Mouse (Mus musculus) heart, embryonic 15.5 days (tissue): ENCODE results near the gene Ptpa. TPM values are rescaled to one million over a fixed set of nuclear protein-coding genes. Genes with fewer than 3 reads are reported as not detected.

Source experiments
- ATAC-seq: fragments of 200-750 bp; cut with Nextera tagmentation; replicated peaks from 2 replicates; pipeline ENCODE4 v1.8.0; 2017; ENCODE audit warnings: low read depth, moderate TSS enrichment; ENCODE audit not compliant: insufficient number of reproducible peaks, insufficient read depth, low FRiP score
- H3K27ac ChIP-seq: fragments of 300-500 bp; sonication (generic); 2 replicates; pipeline ENCODE4 v1.5.1; 2015; ENCODE audit warnings: mild to moderate bottlenecking, inconsistent platforms
- H3K27me3 ChIP-seq: fragments of 300-500 bp; sonication (generic); 2 replicates; pipeline ENCODE4 v1.6.1; 2015; ENCODE audit warnings: inconsistent platforms
- H3K36me3 ChIP-seq: fragments of 300-500 bp; sonication (generic); 2 replicates; pipeline ENCODE4 v1.6.1; 2015; ENCODE audit warnings: mild to moderate bottlenecking, inconsistent platforms
- H3K4me1 ChIP-seq: fragments of 300-500 bp; sonication (generic); replicated peaks from 2 replicates; pipeline ENCODE4 v1.6.1; 2015; ENCODE audit warnings: inconsistent platforms
- H3K4me2 ChIP-seq: fragments of 300-500 bp; sonication (generic); 2 replicates; pipeline ENCODE4 v1.6.1; 2015; ENCODE audit warnings: inconsistent platforms, mild to moderate bottlenecking, moderate library complexity
- H3K4me3 ChIP-seq: fragments of 300-500 bp; sonication (generic); 2 replicates; pipeline ENCODE4 v1.5.1; 2015; ENCODE audit warnings: mild to moderate bottlenecking, inconsistent platforms
- H3K9ac ChIP-seq: fragments of 300-500 bp; sonication (generic); 2 replicates; pipeline ENCODE4 v1.6.1; 2015; ENCODE audit warnings: mild to moderate bottlenecking, inconsistent platforms
- H3K9me3 ChIP-seq: fragments of 300-500 bp; sonication (generic); replicated peaks from 2 replicates; pipeline ENCODE4 v1.6.1; 2016; ENCODE audit warnings: inconsistent platforms
- WGBS: fragments of 180-500 bp; shearing (Covaris S2); methylation state at CpG from one replicate; pipeline ENCODE4 v1.1.7; 2015; ENCODE audit warnings: mixed read lengths; 5-methylcytosine and 5-hydroxymethylcytosine counted together
- polyA plus RNA-seq: library from polyadenylated mRNA; unstranded; fragments of >200 nt; fragmentation: Nextera tagmentation; extraction: Ambion mirVana; gene quantifications from 2 replicates; pipeline ENCODE4 v1.2.1, GENCODE M21; 2015

The Ptpa gene
- polyA plus RNA-seq, 1 experiment from 2014 or later, result 102 TPM

DNA sequence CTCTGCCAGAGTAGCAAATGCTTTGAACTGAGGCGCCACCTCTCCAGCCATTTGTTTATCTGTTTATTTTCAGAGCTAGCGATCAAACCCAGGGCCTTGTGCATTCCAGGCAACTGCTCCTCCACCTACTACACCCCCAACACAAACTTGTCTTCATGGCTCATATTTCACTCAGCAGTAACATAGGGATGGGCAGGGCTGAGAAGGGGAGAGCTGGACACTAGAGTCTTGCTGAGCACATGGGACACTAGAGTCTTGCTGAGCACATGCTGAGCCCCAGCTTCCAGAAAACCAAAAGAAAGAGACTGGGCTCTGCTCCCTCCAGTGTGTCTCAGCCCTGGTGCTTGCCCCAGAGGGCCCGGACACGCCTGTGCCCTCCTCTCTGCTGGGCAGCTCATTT is 50.9 kb downstream of the Ptpa start:
- Histone ChIP-seq H3K36me3 (no peaks in the 10 kb centered on the region), H3K9ac (no peak overlapping the region), H3K4me3 (no peak overlapping the region), H3K4me2 (no peak overlapping the region), H3K27ac (no peak overlapping the region), H3K4me1 (peaks cover 53% of the 10 kb centered on the region), H3K27me3 (no peaks in the 10 kb centered on the region), H3K9me3 (no peaks in the 10 kb centered on the region)
- 52% methylated on average over 4 of the region's 4 CpGs for WGBS
- no peak for ATAC-seq

DNA sequence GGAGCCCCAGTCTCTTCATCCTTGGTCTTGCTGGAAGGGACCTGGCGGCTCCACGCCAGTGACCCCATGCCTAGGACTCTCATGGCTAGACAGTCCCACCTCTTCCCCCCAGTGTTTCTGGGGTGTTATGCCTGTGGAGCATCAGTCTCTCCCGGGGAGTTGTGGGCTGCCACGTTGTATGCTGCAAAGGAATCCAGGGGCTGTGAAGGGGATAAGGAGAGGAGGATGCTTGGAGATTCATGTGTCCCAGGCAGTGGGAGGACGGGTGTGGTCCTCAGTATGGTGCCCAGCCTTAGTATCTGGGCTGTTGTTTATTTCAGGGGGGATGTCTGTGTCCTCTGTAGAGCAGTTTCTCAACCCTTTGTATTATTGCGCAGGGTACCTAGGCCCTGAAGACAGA is 53.2 kb downstream of the Ptpa start:
- WGBS, result 68% methylated on average over 6 of the region's 6 CpGs
- peaks cover 40% of the 10 kb centered on the region for H3K4me1 ChIP-seq
- H3K4me2 ChIP-seq, result peak overlapping the region; percentile 93; the same call in 1 of the 2 replicates
- no peak for ATAC-seq
- no peaks in the 10 kb centered on the region for H3K36me3 ChIP-seq
- H3K9ac ChIP-seq, result no peak overlapping the region; the same call in 1 of the 2 replicates
- no peaks in the 10 kb centered on the region for H3K27me3 ChIP-seq
- no peak overlapping the region for H3K27ac ChIP-seq
- no peaks in the 10 kb centered on the region for H3K9me3 ChIP-seq
- H3K4me3 ChIP-seq, result no peak overlapping the region

DNA sequence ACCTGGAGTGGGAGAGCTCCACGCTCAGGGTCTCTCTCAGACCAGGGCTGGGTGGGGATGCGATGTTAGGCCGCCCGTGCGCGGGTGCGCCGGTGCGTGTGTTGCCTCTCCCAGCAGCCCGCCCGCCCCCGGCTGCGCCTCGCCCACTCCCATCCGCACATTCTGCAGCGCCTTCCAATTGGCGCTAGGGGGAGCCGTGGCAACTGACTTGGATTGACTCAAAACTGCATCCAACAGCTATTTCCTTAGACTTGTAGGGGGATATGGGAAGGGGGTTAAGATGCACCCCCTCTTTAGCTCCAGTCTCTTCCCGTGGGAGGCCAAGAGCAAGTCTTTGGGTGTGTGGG is 53.9 kb downstream of the Ptpa start:
- Histone ChIP-seq H3K9ac (peak overlapping the region; percentile 69), H3K27me3 (0 out of 2 replicates have a peak, but pooled peaks cover under 1% of the 10 kb centered on the region), H3K4me3 (peak overlapping the region; percentile 88), H3K9me3 (no peaks in the 10 kb centered on the region), H3K36me3 (no peaks in the 10 kb centered on the region), H3K4me2 (peak overlapping the region; percentile 93), H3K27ac (peak overlapping the region; percentile 93), H3K4me1 (peaks cover 41% of the 10 kb centered on the region)
- ATAC-seq, result 0 out of 2 replicates have a peak, but pooled peaks have one; percentile 0
- WGBS, result under 1% methylated on average over 18 of the region's 19 CpGs

DNA sequence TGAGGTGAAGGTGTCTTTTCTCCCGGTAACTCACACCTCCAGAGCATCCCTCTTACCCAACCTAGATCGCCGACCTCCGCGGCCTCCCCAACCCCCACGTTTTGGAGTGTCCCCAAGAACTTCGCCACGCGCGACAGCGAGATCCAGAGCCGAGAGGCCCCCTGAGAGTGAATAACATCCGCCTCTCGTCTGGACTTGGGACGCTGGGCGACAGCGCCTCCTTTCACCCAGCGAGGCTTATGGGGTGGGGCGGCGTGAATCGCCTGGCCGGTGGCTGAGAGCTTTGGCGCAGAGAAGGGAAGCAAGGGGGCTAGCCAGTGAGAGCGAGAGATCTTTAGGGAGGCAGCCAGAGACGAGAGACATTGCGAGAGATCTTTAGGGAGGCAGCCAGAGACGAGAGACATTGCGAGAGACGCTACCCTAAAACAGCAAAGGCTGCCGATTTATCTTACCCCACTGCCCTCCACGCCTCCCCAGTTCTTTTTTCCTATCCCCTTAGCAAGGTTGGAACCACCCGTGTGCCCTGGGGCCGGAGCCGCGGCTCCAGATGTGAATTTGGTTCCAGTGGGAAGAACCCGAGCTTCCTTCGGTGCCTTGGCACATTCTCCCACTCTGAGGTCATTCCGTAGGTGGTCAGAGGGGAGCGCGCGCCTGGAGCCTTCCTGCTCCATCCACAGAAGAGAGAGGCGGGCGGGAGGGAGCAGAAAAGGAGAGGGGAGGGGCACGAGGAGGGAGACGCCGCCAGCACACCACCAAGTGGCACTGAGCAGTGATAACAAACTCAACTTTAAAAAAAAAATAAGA is 54.5 kb downstream of the Ptpa start:
- Histone ChIP-seq H3K4me3 (peak overlapping the region; percentile 88), H3K9ac (peak overlapping the region; percentile 69), H3K4me1 (peaks cover 45% of the 10 kb centered on the region), H3K27ac (peak overlapping the region; percentile 93), H3K36me3 (no peaks in the 10 kb centered on the region), H3K9me3 (no peaks in the 10 kb centered on the region), H3K27me3 (0 out of 2 replicates have a peak, but pooled peaks cover 7% of the 10 kb centered on the region), H3K4me2 (peak overlapping the region; percentile 93)
- WGBS, result under 1% methylated on average over 46 of the region's 46 CpGs
- no peak for ATAC-seq

DNA sequence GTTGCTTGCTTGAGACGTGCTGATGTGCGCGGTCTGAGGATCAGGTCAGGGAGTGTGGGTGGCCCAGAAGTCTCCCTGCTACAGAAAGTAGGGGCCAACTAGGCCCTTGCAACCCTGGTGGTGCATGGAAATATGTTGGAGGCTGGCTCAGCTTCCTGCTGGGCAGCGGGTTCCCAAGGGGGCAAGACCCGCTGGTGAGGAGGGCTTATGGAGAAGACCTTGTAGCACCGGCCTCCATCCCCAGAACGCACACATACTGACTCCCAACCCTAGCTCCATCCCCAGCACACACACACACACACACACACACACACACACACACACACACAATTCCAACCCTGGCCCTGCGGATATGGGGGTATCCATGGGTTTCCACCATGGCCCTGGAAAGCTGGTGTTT is 55.2 kb downstream of the Ptpa start:
- Histone ChIP-seq H3K4me2 (peak overlapping the region; percentile 93), H3K27ac (peak overlapping the region; percentile 93), H3K36me3 (no peaks in the 10 kb centered on the region), H3K4me1 (peaks cover 45% of the 10 kb centered on the region), H3K9me3 (no peaks in the 10 kb centered on the region), H3K27me3 (peaks cover 10% of the 10 kb centered on the region; the same call in 1 of the 2 replicates), H3K9ac (no peak overlapping the region; the same call in 1 of the 2 replicates), H3K4me3 (peak overlapping the region; percentile 88)
- 27% methylated on average over 8 of the region's 8 CpGs for WGBS
- ATAC-seq, result no peak

DNA sequence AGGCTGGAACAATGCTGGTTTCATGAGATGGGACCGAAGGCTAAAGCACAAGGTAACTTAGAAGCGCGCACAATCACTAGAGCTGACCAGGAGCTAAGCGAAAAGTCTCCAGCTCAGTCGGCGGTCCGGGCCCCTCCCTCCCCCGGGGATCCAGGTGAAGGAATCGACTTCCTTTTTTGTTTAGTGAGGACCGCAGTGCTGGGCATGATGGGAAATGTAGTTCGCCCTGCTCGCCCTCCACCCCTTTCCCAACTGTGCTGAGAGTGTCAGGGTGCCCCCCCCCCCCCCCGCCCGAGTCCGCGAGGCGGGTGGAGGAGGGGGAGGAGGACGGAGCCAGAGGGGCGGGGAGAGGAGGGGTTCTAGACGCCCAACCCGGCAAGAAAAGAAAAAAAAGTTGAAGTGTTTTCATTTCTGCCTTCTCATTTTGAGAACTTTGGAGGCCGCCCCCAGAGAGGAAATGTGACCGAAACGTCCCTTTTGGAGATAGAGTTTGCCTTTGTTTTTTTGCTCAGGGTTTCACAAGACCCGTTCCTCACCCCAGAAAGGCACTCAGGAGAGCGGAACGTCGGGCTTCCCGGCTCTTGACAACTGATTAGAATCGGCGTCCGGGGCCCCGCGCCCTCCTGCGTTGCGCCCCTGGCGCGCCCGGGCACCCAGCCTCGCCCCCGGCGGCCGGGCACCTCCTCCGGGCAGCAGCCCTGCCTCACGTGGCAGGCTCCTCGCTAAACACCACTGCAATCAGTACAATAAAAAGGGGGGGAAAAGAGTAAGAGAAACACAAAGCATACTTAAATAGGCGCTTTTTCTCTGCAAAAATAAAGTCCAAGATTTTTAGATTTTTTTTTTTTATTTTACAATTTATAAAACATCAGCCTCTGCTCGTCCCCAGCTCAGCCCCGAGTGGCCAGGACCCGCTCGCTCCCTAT is 56.2 kb downstream of the Ptpa start:
- H3K4me2 ChIP-seq, result peak overlapping the region; percentile 93
- under 1% methylated on average over 47 of the region's 51 CpGs for WGBS

DNA sequence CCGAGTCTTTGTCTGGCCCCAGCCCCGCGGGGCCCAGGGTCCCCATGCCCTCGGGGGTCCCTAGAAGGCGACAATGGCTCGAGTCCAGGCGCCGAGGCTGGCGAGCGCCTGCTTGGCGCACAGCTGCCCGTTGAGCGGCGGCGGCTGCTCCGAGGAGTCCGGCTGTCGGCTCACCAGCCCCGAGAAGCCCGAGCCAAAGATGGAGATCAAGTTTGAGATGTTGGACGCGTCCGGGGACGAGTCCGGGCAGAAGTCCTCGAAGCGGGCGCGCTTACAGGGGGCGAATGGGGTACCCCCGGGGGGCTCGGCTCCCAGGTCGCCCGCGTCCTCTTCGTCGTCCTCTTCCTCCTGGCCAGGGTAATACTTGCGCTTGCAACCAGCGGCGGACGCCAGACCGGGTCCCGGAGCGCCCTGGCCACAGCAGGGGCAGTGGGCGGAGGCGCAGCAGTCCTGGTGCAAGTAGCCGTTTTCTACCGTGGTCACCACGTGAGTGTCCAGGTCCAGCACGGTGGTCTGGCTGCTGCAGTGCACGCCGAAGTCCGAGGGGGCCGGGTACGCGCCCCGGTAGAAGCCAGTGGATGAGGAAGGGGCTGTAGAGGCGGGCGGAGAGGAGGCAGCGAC is 57.0 kb downstream of the Ptpa start:
- Histone ChIP-seq H3K36me3 (no peaks in the 10 kb centered on the region), H3K4me2 (peak overlapping the region; percentile 93), H3K9me3 (no peaks in the 10 kb centered on the region), H3K4me1 (peaks cover 34% of the 10 kb centered on the region), H3K9ac (peak overlapping the region; percentile 91), H3K27ac (peak overlapping the region; percentile 93), H3K4me3 (peak overlapping the region; percentile 88), H3K27me3 (peaks cover 10% of the 10 kb centered on the region; the same call in 1 of the 2 replicates)
- under 1% methylated on average over 60 of the region's 60 CpGs for WGBS
- no peak for ATAC-seq

More for the DNA sequence above, 56.2 kb downstream of the Ptpa start:
- Histone ChIP-seq H3K36me3 (no peaks in the 10 kb centered on the region), H3K4me3 (peak overlapping the region; percentile 88), H3K27me3 (peaks cover 10% of the 10 kb centered on the region; the same call in 1 of the 2 replicates), H3K27ac (peak overlapping the region; percentile 93), H3K9ac (peak overlapping the region; percentile 91), H3K9me3 (no peaks in the 10 kb centered on the region), H3K4me1 (peaks cover 39% of the 10 kb centered on the region)
- ATAC-seq, result peak; percentile 62

DNA sequence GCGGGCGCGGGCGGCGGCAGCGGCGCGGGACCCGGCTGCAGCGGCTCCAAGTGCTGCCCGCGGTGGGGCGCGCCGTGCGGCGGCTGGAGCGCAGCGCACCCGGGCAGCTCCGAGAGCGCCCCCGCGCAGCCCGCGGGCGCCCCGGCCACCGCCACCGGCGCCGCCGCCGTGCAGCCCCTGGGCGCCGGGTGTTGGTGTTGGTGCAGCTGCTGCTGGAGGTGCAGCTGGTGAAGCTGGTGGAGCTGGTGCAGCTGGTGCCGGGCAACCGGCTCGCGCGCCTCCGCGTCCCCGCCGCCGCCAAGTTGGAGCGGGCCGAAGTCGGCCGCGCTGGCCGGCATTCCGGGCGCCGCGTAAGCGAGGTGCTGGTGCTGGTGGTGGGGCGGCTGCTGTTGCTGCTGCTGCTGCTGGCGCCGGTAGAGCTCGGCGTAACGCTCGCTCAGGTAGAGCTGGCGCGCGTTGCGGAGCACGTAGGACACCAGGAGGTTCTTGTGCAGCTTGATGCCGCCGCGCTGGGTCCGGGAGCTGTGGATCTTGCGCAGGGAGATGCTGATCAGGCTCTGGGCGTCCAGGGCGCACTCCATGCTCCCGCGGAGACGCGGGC is 57.7 kb downstream of the Ptpa start:
- peak overlapping the region; percentile 91 for H3K9ac ChIP-seq
- peaks cover 34% of the 10 kb centered on the region for H3K4me1 ChIP-seq
- H3K27me3 ChIP-seq, result peaks cover 10% of the 10 kb centered on the region; the same call in 1 of the 2 replicates
- H3K36me3 ChIP-seq, result no peaks in the 10 kb centered on the region
- peak overlapping the region; percentile 93 for H3K27ac ChIP-seq
- H3K9me3 ChIP-seq, result no peaks in the 10 kb centered on the region
- ATAC-seq, result peak; percentile 8; the same call in 1 of the 2 replicates
- under 1% methylated on average over 79 of the region's 80 CpGs for WGBS
- peak overlapping the region; percentile 93 for H3K4me2 ChIP-seq
- peak overlapping the region; percentile 88 for H3K4me3 ChIP-seq

DNA sequence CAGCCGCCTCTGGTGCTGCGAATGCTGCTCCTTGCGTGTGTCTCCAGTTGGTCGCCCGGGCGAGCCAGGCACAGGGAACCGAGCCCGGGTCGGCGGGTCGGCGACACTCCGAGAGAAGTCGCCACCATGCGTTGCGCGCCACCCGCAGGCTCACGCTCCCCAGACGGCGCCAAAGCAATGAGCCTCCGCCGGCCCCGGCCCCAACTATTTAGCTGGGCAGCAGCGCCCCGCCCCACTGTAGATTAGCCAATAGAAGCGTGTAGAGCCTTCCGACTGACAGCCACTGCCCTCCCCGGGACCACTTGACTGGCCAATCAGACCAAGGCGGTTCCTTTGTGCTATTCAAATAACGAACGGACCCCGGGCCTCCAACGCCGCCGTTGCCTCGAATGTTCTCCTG is 58.2 kb downstream of the Ptpa start, which contains the start of gene Ier5l:
Gene Ier5l (minus strand): TSS at position 181 of the 400 bp plus-strand sequence.
- Histone ChIP-seq H3K4me1 (peaks cover 29% of the 10 kb centered on the region), H3K27me3 (peaks cover 10% of the 10 kb centered on the region; the same call in 1 of the 2 replicates), H3K27ac (peak within 1 kb of the TSS; percentile 93), H3K9ac (peak within 1 kb of the TSS; percentile 91), H3K36me3 (no peaks in the 10 kb centered on the region), H3K4me2 (peak within 1 kb of the TSS; percentile 93), H3K9me3 (no peaks in the 10 kb centered on the region), H3K4me3 (peak within 1 kb of the TSS; percentile 88)
- ATAC-seq, result peak; percentile 89
- WGBS, result under 1% methylated on average over 37 of the region's 37 CpGs

DNA sequence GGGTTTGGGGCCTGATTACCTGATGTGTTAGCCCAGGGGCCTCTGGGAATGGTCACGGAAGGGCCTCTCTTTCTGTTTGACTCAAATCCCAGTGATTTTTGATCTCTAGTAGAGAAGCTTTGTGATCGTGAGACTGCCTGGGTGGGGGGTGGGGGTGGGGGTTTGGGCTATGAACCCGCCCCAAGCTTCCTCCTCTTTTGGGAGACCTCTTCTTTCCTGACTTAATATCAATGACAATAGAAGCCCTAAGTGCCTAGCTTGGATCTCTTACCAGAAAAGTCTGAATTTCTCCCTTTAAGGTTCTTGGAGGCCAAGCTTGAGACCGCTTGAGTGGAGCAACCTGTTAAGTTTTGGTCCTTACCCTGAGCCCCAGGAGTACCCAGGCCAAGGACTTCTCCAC is 58.9 kb downstream of the Ptpa start:
- no peaks in the 10 kb centered on the region for H3K36me3 ChIP-seq
- ATAC-seq, result no peak
- H3K9ac ChIP-seq, result no peak overlapping the region
- H3K9me3 ChIP-seq, result no peaks in the 10 kb centered on the region
- H3K27ac ChIP-seq, result no peak overlapping the region
- peaks cover 10% of the 10 kb centered on the region; the same call in 1 of the 2 replicates for H3K27me3 ChIP-seq
- WGBS, result 32% methylated on average over 4 of the region's 4 CpGs
- peak overlapping the region; percentile 88 for H3K4me3 ChIP-seq
- H3K4me2 ChIP-seq, result peak overlapping the region; percentile 93
- H3K4me1 ChIP-seq, result peaks cover 24% of the 10 kb centered on the region
